Mouse (Mus musculus) cerebellum, postnatal 14 days (tissue): Measurements from ENCODE around the gene B4galnt3.
A peak's percentile ranks its signal among the peaks of the same experiment; 100 is the strongest.
"Not testable (repeated sequence)": the region's sequence is repeated elsewhere in the genome, so short reads cannot be mapped to it uniquely, and the experiment has no call there.

Source experiments
- DNase-seq, 2 experiments: peaks; one replicate each; pipeline ENCODE4 v3.0.0; 2021; ENCODE audit warnings: mixed read lengths in 2 of 2

B4galnt3 gene

DNA sequence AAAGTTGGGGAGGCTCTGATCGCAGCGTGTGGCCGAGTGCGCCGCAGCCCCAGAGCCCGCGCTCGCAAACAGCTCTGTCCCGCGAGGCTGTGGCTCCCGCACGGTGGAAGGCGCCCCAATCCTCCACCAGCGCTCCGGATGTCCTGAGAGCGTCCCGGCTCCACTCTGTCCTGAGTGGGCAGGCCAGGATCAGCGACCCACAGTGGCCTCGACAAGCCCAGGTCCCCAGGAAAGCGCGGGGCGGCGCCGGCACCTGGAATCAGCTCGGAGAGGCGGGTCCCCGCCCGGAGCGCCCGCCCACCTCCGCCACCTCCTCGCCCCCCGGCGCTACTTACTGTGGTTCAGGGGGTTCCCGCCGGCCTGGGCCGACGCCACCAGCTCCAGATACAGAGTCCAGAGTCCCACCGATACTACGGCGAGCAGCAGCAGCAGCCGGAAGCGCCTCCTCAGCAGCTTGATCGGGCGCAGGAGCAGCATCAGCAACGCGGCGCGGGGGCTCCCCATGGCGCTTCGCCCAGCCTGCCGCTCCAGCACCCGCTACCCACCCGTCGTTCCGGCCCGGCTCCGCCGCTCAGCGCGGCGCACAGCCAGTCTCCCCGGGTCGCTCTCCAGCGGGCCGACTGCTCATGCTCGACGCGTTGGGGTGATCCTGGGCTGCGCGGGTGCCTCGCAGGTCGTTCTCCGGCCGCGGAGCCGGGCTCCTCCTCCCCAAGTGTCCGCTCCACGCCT, at the start of gene B4galnt3, which contains the start of gene D330020A13Rik:
Gene B4galnt3 (minus strand): TSS at position 504 of the 729 bp plus-strand sequence.
Gene D330020A13Rik (plus strand): TSS at position 309 of the 729 bp plus-strand sequence.
- DNase-seq: peak; percentile 35 to 47

DNA sequence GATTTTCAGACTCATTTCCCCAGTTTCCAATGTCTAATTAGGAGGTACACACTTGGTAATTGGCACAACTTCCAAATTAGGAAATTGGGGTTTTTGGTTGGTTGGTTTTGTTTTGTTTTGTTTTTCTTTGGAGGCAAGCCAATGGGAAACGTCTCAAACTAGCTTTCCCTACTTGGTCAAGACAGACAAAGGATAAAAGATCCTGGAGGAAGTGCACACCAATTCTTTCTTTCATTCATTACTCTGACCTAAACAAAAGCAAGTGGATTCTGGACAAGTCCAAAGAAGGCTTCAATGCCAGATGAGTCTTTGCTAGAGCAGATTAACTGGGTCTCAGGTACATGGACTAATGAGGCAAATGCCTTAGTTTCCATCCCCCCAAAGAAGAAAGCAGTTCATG, 49.6 kb upstream of the B4galnt3 start:
- DNase-seq: no peak

DNA sequence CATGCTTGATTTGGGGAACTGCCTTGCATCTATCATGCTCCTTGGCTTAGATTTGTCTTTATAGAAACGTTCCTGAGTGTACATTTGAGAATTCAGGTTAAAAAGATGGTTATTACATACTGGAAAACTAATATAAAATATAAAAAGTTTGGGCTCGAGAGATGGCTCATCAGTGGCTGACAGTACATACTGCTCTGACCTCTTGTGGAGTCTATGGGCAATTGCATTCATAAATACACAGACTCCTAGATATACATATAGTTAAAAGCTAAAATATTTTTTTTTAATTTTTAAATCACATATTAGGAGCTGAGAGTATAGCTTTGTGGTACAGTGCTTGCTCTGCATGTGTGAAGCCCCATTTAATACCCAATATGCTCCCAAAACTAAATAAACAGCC, 38.0 kb upstream of the B4galnt3 start:
- DNase-seq: no peak

DNA sequence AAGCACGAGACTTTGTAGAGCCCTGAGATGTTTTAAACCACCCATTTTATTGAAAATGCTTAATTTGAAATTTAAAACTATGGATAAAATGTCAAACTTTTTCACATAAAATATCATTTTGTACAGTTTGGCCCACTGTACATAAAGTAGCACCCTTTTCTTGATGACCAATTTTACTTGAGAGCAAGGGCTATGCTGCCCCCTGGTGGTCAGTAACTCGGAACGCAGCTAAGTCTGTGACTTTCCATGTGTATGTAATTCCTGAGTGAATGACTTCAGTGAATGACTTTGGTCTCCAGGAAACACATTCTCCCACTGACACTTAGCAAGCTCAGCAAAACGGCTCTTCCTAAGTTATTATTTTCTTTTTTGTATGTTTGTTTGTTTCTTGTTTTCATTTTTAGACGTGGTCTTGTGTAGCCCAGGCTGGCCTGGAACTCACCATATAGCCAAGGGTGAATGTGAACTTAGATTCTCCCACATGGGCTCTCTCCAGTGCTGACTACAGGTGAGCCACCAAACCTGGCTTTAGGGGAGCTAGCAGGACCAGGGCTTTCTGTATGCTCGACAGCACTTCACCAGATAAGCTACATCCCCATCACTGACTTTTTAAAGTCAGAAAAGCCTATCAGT, 30.1 kb upstream of the B4galnt3 start:
- peak; percentile 81 to 83 for DNase-seq

DNA sequence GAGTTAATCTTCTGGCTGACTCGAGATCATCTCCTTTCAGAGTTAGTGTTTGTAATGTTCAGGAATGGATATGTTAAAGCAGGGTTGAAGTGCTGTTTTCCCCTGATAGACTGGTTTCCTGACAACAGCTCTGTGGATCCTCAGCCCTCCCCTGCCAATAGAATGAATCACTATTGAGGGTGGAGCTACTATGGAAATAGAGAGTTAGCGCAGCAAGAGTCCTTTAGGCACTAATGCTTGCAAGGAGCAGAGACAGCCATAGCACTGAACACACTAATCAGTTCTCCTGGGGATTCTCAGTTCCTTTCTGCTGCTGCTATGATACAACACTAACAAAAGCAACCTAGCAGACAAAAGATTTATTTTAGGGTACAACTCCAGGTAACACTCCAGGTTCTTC, 26.0 kb upstream of the B4galnt3 start:
- no peak for DNase-seq

DNA sequence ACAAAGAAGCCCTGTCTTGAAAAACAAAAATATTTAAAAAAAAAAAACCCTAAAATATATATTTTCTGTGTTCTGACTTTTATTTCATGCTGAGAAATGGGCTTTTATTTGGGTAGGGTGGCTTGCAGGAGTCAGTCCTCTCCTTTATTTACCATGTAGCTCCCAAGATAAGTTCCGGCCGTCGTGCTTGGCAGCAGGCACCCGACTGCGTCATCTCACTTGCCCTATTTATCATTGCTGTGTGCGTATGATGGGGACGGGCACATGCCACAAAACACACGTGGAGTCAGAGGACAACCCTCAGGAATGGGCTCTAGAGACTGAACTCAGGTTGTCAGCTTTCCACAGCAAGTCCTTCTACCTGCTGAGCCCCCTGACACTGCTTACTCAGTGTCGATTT, 24.8 kb upstream of the B4galnt3 start:
- no peak for DNase-seq

DNA sequence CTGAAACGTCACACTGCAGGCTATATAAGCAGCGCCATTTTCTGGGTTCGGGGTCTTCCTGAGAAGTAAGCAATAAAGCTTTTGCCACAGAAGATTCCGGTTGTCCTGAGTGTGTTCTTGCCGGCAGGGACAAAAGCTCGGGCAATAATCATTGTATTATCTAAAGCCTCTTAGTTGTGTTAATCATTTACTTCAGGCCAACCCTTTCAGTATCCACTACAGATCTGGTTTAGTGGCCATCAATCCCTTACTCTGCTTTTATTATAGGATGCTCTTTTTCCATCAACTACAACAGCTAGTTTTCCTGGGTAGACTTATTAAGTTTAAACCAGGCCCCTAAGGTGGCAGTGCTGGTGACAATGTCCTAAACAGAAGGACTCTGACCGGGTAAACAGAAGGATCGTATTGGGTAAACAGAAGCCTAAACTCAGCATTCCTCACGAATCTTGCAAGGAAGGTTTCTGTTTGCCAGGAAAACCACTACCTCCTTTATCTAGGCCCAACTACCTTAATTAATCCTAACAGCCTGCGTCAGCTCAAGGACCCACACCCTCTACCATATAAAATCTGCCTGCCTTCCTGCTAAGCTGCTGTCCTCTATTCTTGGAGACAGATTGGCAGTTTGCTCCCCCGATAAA, 24.1 kb upstream of the B4galnt3 start:
- DNase-seq: no peak

DNA sequence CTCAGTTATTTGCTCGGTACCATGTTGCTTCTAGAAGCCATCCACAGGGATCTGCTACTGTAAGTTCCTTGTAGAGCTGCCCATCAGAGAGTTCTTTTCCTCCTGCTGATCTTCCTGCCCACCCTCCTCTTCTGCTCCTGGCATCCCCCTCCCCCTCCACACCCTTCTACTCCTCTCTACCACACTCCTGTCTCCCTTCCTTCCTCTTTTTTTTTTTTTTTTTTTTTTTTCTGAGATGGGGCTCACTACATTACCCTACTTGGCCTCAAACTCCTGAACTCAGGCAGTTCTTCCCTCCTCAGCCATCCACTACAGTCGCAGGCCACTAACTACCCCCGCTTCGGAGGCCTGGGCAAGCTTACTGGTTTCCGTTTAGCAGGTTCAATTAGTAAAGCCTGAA, 18.1 kb upstream of the B4galnt3 start:
- DNase-seq: no peak

DNA sequence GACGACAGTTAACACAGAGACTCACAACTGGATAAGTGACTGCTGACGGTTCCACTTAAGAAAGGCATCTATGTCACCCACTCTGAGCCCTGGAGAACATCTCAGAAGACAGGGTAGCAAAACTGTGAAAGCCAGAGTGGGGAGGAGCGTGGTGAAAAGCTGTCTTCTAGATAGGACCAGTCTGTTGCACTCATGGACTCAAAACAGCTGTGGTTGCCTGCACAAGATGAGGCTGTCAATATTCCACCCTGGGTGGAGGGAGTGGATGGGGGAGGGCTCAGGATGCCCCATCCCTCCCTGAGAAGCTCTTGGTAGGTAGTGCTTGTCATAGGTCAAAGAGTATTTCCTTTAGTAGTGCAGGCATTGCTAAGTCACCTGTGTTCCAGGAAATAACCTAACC, 15.4 kb upstream of the B4galnt3 start:
- DNase-seq: no peak

DNA sequence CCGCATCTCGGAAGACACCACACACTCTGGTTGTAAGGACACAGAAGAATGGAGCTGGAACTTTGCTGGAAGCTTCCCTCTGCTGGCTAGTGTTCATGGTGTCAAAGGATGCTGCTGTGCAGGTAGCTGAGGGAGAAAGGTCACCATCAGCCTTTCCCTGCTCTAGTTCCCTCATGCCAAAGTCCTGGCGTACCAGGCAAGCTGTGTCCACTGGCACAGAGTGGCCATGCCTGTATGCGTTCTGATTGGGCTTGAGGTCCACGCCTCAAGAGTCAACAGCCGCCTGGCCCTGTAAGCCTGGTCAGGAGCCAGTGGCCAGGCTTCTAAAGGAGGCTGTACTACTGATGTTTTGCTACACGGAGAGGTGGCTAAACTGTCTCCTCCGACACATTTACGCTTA, 15.0 kb upstream of the B4galnt3 start:
- no peak for DNase-seq

DNA sequence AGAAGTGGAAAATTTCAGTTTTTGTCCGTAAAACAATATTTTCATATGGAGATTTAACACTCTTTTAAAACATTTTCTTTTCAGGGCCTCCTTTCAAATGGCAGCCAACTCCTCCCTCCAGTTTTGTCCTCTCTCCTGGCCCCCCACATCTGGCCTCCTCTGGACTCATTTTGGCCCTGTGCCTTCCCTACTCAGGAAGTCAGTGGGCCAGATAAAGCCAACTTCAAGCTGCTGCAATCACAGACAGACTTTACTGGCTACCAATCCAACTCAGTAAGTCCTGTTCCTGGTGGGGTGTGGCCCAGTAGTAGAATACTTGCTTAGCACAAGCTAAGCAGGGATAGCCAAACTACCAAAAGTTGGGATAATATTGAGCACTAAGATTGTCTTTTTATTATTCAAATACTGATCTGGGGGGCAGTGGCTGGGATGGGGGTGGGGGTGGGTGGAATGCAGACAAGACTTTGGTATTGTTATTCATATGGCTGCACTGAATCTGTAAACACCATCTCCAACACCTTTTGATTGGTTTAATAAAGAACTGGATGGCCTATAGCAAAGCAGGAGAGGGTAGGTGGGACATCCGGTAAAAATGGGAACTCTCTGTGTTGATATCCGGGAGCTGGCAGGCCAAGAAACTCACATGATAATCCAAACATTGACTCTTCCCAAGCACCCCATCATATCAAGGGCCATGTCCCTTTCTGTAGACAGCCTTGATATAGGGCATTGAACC, 12.7 kb upstream of the B4galnt3 start:
- no peak for DNase-seq

DNA sequence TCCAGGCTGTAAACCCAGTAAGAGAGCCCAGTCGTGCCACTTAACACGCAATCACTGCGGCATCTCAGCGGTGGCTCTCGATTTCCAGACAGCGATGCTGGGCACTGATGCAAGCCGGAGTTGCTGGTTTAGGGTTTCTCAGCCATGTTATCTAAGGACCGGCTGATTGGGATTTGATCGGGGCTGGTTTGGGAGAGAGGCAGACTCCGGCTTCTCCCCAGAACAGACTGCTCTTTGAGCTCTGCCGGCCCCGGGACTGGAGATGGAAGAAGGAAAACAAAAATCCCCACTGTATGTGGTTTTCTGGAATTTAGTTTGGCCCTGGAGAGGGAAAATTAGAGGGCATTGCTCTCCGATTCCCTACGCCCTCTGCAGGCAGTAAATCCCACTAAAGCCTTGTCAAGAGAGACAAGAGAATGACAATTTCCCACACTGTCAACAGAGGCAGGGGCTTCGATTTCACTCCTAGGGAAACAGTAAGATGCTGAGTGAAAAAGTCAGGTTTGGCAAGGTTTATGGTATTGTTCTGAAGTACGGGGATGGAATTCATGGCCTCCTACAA, 8.5 kb upstream of the B4galnt3 start:
- DNase-seq: peak; percentile 25 to 48

DNA sequence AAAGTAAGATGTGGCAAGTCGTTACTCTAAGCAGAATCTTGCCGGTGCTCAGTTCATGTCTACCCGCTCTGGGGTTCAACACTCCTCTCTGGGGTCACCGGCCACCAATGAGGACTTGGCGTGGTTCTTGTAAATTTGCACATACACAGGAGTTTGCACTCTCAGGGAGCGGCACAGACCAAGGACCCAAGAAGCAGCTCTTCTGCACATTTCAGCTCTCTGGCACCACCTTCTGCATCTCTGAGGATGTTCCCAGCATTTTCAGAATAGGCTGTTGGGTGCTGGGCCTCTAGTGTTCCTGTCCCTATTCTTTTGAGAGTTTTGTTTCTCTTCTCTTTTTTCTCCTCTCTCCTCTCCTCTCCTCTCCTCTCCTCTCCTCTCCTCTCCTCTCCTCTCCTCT, 6.8 kb upstream of the B4galnt3 start:
- DNase-seq: peak; percentile 62 to 67

DNA sequence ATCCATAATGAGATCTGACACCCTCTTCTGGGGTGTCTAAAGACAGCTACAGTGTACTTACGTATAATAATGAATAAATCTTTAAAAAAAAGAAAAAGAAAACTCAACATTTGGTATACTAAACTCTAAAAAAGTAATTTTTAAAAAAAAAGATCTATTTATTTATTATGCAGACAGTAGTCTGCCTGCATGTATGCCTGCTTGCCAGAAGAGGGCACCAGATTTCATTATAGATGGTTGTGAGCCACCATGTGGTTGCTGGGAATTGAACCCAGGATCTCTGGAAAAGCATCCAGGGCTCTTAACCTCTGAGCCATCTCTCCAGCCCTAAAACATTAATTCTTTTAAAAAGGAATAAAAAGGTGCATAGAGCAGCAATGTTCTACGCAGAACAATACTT, 2.2 kb upstream of the B4galnt3 start:
- not testable (repeated sequence) for DNase-seq

DNA sequence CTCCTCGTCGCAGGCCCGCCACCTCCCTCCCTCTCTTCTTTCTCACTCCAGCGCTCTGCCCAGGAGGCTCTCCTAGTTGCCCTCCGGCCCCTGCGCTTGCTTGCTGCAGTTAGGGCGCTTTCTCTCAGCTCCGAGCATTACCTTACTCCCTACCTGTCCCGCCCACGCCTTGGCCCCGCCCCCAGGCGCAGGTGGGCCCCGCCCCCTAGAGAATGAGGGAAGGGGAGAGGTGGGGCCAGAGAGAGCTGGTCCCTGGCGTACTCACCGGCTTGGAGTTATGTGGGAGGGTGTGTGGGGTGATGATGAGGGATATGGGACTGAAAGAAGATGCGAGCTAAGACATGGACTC, 400 bp upstream of the B4galnt3 start:
- peak; percentile 64 to 69 for DNase-seq

DNA sequence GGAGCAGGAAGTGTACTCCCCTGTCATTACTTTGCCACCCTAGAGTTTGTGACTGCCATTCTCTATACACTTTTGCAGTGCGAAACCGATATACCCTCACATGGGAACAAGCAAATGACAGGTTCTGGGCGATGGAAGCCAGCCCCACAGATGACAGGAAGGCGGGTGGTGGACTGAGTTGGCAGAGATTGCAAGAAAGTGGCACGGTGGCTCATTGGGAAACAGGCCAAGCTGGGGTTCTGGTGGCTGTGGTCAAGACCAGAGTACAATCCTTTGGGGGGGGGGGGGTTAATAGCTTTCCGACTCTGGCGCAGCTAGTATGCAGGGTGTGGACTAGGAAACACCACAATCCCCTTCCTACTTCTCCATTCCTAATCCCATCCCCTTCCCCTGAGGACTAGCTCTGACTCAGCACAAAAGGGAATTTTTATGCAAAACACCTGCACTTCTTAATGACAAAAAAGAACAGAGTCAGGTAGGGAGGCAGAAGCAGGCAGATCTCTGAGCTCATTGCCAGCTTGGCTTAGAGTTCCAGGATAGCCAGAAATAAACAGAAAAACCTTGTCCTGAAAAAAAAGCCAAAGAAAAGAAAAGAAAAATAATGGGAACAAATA, 2.9 kb downstream of the B4galnt3 start:
- peak; percentile 77 to 82 for DNase-seq

DNA sequence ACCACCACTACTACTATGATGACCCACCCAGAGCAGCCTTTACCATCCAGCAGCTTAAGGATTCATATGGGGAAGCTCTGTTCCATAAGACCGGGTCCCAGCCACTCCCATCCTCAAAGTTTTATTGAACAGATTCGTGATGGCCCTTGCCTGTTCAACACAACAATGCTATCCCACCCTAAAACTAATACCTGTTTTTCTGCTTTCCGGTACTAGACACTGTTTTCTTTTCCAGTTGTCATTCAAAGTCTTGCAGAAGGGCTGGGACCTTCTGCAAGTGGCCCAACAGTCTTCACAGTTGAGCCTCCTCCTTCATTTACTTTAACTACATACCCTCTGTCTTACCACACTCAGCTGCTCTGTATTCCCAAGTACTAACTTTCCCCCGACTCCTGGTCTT, 4.9 kb downstream of the B4galnt3 start:
- DNase-seq: no peak

DNA sequence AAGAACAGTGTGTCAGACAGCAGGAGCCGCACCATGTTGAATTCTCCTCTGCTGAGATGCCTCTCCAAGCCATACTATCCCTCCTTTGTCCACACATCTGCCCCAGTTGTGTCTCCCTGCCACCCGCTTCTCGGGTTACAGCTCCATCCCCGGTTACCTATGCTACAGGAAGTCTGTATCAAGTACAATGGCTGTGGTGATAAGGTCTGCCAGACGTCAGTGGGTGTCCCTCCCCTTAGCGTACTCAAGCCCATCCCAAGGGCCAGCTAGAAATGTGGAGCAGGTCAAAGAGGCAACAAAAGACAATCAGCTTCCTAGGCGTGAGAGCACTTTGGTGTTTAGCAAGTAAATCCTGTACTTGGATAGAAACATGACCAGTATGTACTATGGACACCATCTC, 5.8 kb downstream of the B4galnt3 start:
- DNase-seq: no peak

DNA sequence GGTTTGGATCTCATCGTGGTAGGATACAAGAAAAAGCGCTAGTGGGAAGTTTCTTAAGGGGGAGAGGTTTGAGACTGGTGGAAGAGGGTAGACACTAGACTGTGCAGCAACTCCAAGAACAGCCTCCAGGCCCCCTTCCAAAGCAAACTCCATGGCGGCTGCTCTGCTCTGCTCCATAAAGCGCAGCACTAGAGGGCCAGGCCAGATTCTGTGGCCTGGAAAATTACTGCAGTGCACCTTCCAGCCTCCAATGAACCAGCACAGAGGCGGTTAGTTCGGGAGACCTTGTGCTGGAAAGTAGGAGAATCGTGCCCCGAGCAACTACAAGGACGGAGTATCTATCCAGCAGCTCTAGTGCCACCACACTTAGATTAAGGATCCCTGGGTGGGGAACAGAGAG, 7.1 kb downstream of the B4galnt3 start:
- no peak for DNase-seq

DNA sequence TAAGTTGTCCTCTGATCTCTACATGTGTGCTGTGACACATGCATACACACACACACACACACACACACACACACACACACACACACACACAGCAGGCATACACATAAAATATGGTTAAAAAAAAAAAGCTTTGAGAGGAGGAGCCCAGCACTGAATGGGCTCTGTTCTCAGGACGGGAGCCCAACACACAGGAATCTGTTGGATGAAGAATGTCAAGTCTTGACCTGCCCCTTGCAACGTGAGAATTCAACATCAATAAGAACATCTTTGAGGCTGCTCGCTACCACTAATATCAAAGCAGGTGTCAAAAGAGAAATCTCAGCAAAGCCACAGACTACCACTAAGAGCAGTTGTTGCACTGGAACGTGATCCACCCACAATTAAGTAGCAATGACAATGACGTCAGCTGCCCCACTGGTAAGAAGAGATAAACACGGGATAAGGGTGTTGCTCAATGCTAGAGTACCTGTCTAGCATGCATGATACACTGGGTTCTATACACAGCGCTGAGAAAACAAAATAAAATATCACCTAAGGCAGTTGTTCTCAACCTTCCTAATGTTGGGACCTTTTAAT, 17.4 kb downstream of the B4galnt3 start:
- DNase-seq: no peak

DNA sequence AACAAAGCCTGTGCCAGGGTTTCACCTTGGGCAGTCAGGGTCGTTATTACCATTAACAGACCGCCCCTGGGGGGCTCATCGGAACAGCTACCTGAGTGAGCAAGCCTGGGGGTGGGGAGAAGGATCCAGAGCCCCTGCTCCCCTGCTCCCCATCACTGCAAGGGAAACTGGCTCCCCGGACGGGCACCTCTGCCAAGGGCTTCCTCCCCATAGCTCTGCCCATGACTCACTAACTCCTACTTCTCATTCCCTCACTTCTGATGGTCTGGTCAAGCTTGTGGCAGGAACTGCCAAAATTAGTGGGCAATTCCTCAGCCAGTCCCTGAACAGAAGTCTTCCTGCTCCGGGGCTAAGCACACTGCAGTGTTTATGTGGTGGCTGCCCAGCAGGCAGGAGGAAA, 19.1 kb downstream of the B4galnt3 start:
- no peak for DNase-seq

DNA sequence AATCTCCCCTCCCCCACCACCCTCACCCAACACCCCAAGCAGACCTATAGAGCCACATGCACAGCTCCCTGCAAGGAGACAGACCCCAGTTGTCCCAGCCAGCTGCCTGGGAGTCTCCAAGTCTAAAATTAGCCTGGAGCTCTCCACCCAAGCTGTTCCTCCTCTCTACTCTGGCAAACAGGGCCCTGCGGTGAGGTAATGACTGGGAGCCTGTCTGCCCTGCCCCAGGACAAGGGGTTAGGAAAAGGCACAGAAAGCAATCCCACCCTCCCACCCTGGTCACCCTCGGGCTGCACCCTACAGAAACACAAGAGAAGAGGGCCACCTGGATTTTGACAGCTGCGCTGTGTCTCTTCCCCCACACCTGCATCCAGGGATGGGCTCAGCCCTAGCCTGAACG, 19.5 kb downstream of the B4galnt3 start:
- DNase-seq: no peak
